Comparison of ENCODE assay signal across 8 mouse cellular contexts in the genomic region with DNA sequence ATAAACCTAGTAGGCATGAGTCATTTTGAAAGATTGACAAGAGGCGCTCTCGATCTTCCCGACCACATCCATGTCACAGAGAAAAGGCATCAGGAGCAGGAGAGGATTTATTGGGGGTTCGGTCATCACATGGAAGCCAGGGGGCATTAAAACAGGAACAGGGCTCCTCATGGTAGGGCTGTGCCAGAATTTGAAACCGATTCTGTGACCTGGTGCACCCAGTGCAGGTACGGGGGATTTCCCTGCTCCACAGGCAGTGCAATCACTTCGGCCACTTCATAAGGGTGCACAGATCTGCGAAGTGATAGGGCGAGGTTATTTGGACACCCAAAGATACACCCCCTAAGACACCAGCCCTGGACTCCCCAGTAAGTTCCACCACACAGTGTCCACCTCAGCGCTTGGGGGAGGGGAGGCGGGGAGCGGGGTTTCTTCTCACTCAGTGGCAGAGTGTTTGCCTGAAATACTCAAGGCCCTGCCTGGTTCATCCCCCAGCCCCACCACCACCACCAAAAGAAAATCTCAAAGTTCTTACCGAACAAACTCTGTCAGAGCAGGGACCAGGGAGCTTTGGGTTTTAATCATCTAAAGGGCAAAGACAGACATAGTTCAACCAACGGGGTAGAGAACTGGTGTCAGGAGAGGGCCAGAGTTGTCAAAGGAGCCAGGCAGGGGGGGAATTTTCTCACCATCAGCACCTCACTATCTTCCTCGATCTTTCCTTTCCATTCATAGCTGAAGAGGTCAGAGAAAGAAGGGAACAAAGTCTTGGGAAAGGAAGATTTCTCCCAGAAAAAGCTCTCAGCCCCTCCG. TPM values are rescaled to one million over a fixed set of nuclear protein-coding genes. Genes with fewer than 3 reads are reported as not detected.
DNase-seq lines count a peak whose midpoint lies in the region; ATAC-seq and TF ChIP-seq lines count a peak whose summit lies in the region.

No protein-coding gene starts in this region.

- H3K4me1 ChIP-seq in embryonic facial prominence, embryonic 13.5 days, result peaks cover 57% of the 10 kb centered on the region

- WGBS in embryonic facial prominence, embryonic 13.5 days, result 56% methylated on average over 16 of the region's 16 CpGs

- peak overlapping the region; percentile 98 for H3K4me2 ChIP-seq in embryonic facial prominence, embryonic 13.5 days

- H3K9me3 ChIP-seq in embryonic facial prominence, embryonic 13.5 days, result no peaks in the 10 kb centered on the region

- ATAC-seq in embryonic facial prominence, embryonic 13.5 days (ENCODE audit: insufficient number of reproducible peaks, insufficient read depth, low FRiP score, low TSS enrichment, low read depth), result no peak

- H3K27me3 ChIP-seq in embryonic facial prominence, embryonic 13.5 days, result no peaks in the 10 kb centered on the region

- TF ChIP-seq CTCF in left cerebral cortex, adult 2 months (IDR thresholded peaks at IDR 0.05), result no peak

- intact Hi-C loops in left cerebral cortex, adult 2 months (cut with DNase I), result no loop called here
- intact Hi-C loops in left cerebral cortex, postnatal 36 days (cut with DNase I), result loop anchor here (10.0 kb wide), 1 partner anchor 187 kb away; no protein-coding TSS in a partner anchor

- no peak for DNase-seq in left cerebral cortex, adult 2 months (ENCODE audit: extremely low spot score in 1 of 2, low spot score in 2 of 2)
- no peak for DNase-seq in left cerebral cortex, adult 11 months (ENCODE audit: low spot score)
- peak; percentile 61 for DNase-seq in induced T-regulatory cell, adult 2 months (ENCODE audit: low read depth)
- DNase-seq in natural killer cell, adult 2 months (ENCODE audit: low spot score in 2 of 2), result peak; percentile 66 to 77
- DNase-seq in frontal cortex, postnatal 25 days (ENCODE audit: low spot score in 2 of 2), result no peak
- no peak for DNase-seq in left cerebral cortex, postnatal 36 days (ENCODE audit: low spot score in 2 of 2)
- no peak for DNase-seq in gastrocnemius, adult 18-20 months (ENCODE audit: low spot score)

- H3K27ac ChIP-seq in left cerebral cortex, adult 2 months, result peak overlapping the region; percentile 85
- H3K27ac ChIP-seq in embryonic facial prominence, embryonic 13.5 days, result peak overlapping the region; percentile 90

- peaks cover 39% of the 10 kb centered on the region for H3K36me3 ChIP-seq in embryonic facial prominence, embryonic 13.5 days

- peak overlapping the region; percentile 83 for H3K9ac ChIP-seq in embryonic facial prominence, embryonic 13.5 days

- H3K4me3 ChIP-seq in left cerebral cortex, adult 2 months, result peak overlapping the region; percentile 88
- peak overlapping the region; percentile 70 for H3K4me3 ChIP-seq in embryonic facial prominence, embryonic 13.5 days

RNA-seq across cellular contexts. Expression of a gene that starts 1.3 kb away (rescaled TPM):
- total RNA-seq in left cerebral cortex, adult 2 months (2021), result 100 to 1,000 TPM; 103 to 110 TPM
- 162 and 180 TPM in 2 replicates for polyA plus RNA-seq in embryonic facial prominence, embryonic 13.5 days (2015; fragmentation: Nextera tagmentation; extraction: Ambion mirVana)
- 100 to 1,000 TPM in 1 of 2 experiments, 10 to 100 TPM in 1; 99.1 to 111 TPM for total RNA-seq in left cerebral cortex, postnatal 36 days (2021)
- total RNA-seq in gastrocnemius, adult 18-20 months (2021), result 100 to 1,000 TPM; 103 to 109 TPM

RNA-seq across cellular contexts. Expression of a gene that starts 3.0 kb away (rescaled TPM):
- 100 to 1,000 TPM; 452 to 471 TPM for total RNA-seq in left cerebral cortex, adult 2 months (2021)
- 3.4 and 3.7 TPM in 2 replicates for polyA plus RNA-seq in embryonic facial prominence, embryonic 13.5 days (2015; fragmentation: Nextera tagmentation; extraction: Ambion mirVana)
- total RNA-seq in left cerebral cortex, postnatal 36 days (2021), result 100 to 1,000 TPM; 419 to 475 TPM
- total RNA-seq in gastrocnemius, adult 18-20 months (2021), result 1 to 10 TPM; 2.2 to 2.8 TPM

RNA-seq across cellular contexts. Expression of a gene that starts 5.2 kb away (rescaled TPM):
- 10 to 100 TPM; 33.8 to 39.5 TPM for total RNA-seq in left cerebral cortex, adult 2 months (2021)
- 12.7 and 15.4 TPM in 2 replicates for polyA plus RNA-seq in embryonic facial prominence, embryonic 13.5 days (2015; fragmentation: Nextera tagmentation; extraction: Ambion mirVana)
- total RNA-seq in left cerebral cortex, postnatal 36 days (2021), result 10 to 100 TPM; 28.9 to 30.8 TPM
- total RNA-seq in gastrocnemius, adult 18-20 months (2021), result 10 to 100 TPM in 1 of 2 experiments, 1 to 10 TPM in 1; 8.2 to 11.3 TPM

RNA-seq across cellular contexts. Expression of a gene that starts 21.2 kb away (rescaled TPM):
- 1 to 10 TPM; 3.3 to 4.6 TPM for total RNA-seq in left cerebral cortex, adult 2 months (2021)
- polyA plus RNA-seq in embryonic facial prominence, embryonic 13.5 days (2015; fragmentation: Nextera tagmentation; extraction: Ambion mirVana), result 8.9 and 10.2 TPM in 2 replicates
- 1 to 10 TPM; 1.9 to 4.2 TPM for total RNA-seq in left cerebral cortex, postnatal 36 days (2021)
- total RNA-seq in gastrocnemius, adult 18-20 months (2021), result under 1 TPM; 0.37 to 0.43 TPM

RNA-seq across cellular contexts. Expression of a gene that starts 34.9 kb away (rescaled TPM):
- total RNA-seq in left cerebral cortex, adult 2 months (2021), result 10 to 100 TPM; 16.3 to 18.3 TPM
- polyA plus RNA-seq in embryonic facial prominence, embryonic 13.5 days (2015; fragmentation: Nextera tagmentation; extraction: Ambion mirVana), result 16.0 and 16.1 TPM in 2 replicates
- 10 to 100 TPM; 14.9 to 16.7 TPM for total RNA-seq in left cerebral cortex, postnatal 36 days (2021)
- total RNA-seq in gastrocnemius, adult 18-20 months (2021), result under 1 TPM; 0.66 TPM

Comparison
In these comparisons a context has a peak if more than half of its experiments do, and no peak if none do; other contexts are left out.
1. DNase-seq: peak in induced T-regulatory cell, adult 2 months (single experiment) and natural killer cell, adult 2 months (2 of 2); none in left cerebral cortex, adult 2 months (0 of 2), left cerebral cortex, adult 11 months (single experiment), frontal cortex, postnatal 25 days (0 of 2), left cerebral cortex, postnatal 36 days (0 of 2) and gastrocnemius, adult 18-20 months (single experiment).
2. RNA of a gene that starts 3.0 kb away (total RNA-seq): 419 to 475 TPM in left cerebral cortex, postnatal 36 days and 452 to 471 TPM in left cerebral cortex, adult 2 months; 2.2 to 2.8 TPM in gastrocnemius, adult 18-20 months; every median in the first group is over 100 times any median in the second.